8 mouse cellular contexts compared by ENCODE assay signal in genomic region chr5:33937230-33937629, GRCm38 (mm10). TPM values are rescaled to one million over a fixed set of nuclear protein-coding genes. Genes with fewer than 3 reads are reported as not detected.
DNase-seq lines count a peak whose midpoint lies in the region; ATAC-seq and TF ChIP-seq lines count a peak whose summit lies in the region.

No protein-coding gene starts in this region.

- WGBS in heart, embryonic 13.5 days: 92% methylated on average over 2 of the region's 2 CpGs
- 96% methylated on average over 2 of the region's 2 CpGs for WGBS in hindbrain, embryonic 15.5 days
- 100% methylated on average over 2 of the region's 2 CpGs for WGBS in midbrain, embryonic 11.5 days

- no peak for TF ChIP-seq EP300 in MEL (IDR thresholded peaks at IDR 0.05; ENCODE audit: low read depth in 1 of 2, low read length in 2 of 2)

- peaks cover 43% of the 10 kb centered on the region for H3K36me3 ChIP-seq in heart, embryonic 13.5 days
- peaks cover 2 to 33% of the 10 kb centered on the region in 2 experiments; a peak in 3 of 4 replicates for H3K36me3 ChIP-seq in MEL (ENCODE audit: control insufficient read depth in 1 of 2, insufficient read depth in 2 of 2, low read length in 2 of 2)
- 0 out of 2 replicates have a peak, but pooled peaks cover 3% of the 10 kb centered on the region for H3K36me3 ChIP-seq in hindbrain, embryonic 15.5 days
- no peaks in the 10 kb centered on the region for H3K36me3 ChIP-seq in midbrain, embryonic 11.5 days (ENCODE audit: control insufficient read depth, insufficient read depth, low read length)

- DNase-seq in heart, postnatal 25 days (ENCODE audit: low spot score): no peak
- DNase-seq in MEL (ENCODE audit: low read depth, low spot score): no peak
- DNase-seq in midbrain, embryonic 11.5 days (ENCODE audit: low spot score, missing footprints): peak; percentile 74
- no peak for DNase-seq in right cerebral cortex, postnatal 36 days (ENCODE audit: low spot score in 2 of 2)
- DNase-seq in left cerebral cortex, postnatal 25 days (ENCODE audit: low spot score in 2 of 2): no peak
- DNase-seq in gastrocnemius, postnatal 14 days: no peak

- H3K79me2 ChIP-seq in MEL (ENCODE audit: control insufficient read depth, insufficient read depth, low read length, poor library complexity): peaks cover 41% of the 10 kb centered on the region

- no peak for ATAC-seq in heart, embryonic 13.5 days (ENCODE audit: extremely low read depth, insufficient number of reproducible peaks, low FRiP score, low TSS enrichment)
- ATAC-seq in hindbrain, embryonic 15.5 days (ENCODE audit: low FRiP score, low read depth): no peak
- no peak for ATAC-seq in midbrain, embryonic 11.5 days (ENCODE audit: low FRiP score)

- TF ChIP-seq POLR2A in MEL (IDR thresholded peaks at IDR 0.05; ENCODE audit: control insufficient read depth in 1 of 2, insufficient read depth in 1 of 2, low read depth in 1 of 2, low read length in 2 of 2, poor library complexity in 1 of 2): no peak

- H3K4me2 ChIP-seq in heart, embryonic 13.5 days: peak overlapping the region; percentile 79
- peak overlapping the region; percentile 62 for H3K4me2 ChIP-seq in hindbrain, embryonic 15.5 days
- H3K4me2 ChIP-seq in midbrain, embryonic 11.5 days: peak overlapping the region; percentile 64; the same call in 1 of the 2 replicates

- H3K27ac ChIP-seq in heart, embryonic 13.5 days (replicated peaks): peak overlapping the region; percentile 89; the same call in 1 of the 2 replicates
- H3K27ac ChIP-seq in MEL (ENCODE audit: control insufficient read depth, low read depth, low read length): no peak overlapping the region
- H3K27ac ChIP-seq in hindbrain, embryonic 15.5 days (replicated peaks): no peak overlapping the region
- no peak overlapping the region for H3K27ac ChIP-seq in midbrain, embryonic 11.5 days (ENCODE audit: low read depth, low read length)

- peak overlapping the region; percentile 97 for H3K4me3 ChIP-seq in heart, embryonic 13.5 days
- H3K4me3 ChIP-seq in MEL (ENCODE audit: control insufficient read depth in 1 of 2, insufficient read depth in 1 of 2, low read depth in 2 of 2, low read length in 2 of 2): peak overlapping the region in 1 of 2 experiments; percentile 70; a peak in 2 of 4 replicates
- H3K4me3 ChIP-seq in hindbrain, embryonic 15.5 days: no peak overlapping the region
- peak overlapping the region; percentile 78; the same call in 1 of the 2 replicates for H3K4me3 ChIP-seq in midbrain, embryonic 11.5 days (ENCODE audit: low read depth, low read length)

- peaks cover 31% of the 10 kb centered on the region for H3K4me1 ChIP-seq in heart, embryonic 13.5 days
- peaks cover 20 to 21% of the 10 kb centered on the region in 2 experiments for H3K4me1 ChIP-seq in MEL (ENCODE audit: control insufficient read depth in 1 of 2, insufficient read depth in 2 of 2, low read length in 2 of 2)
- peaks cover 28% of the 10 kb centered on the region for H3K4me1 ChIP-seq in hindbrain, embryonic 15.5 days (replicated peaks)
- peaks cover 20% of the 10 kb centered on the region for H3K4me1 ChIP-seq in midbrain, embryonic 11.5 days (ENCODE audit: control insufficient read depth, insufficient read depth, low read length)

- no peaks in the 10 kb centered on the region for H3K27me3 ChIP-seq in heart, embryonic 13.5 days (replicated peaks)
- H3K27me3 ChIP-seq in MEL (ENCODE audit: control insufficient read depth in 1 of 2, insufficient read depth in 2 of 2, low read length in 2 of 2): no peaks in the 10 kb centered on the region
- no peaks in the 10 kb centered on the region for H3K27me3 ChIP-seq in hindbrain, embryonic 15.5 days
- no peaks in the 10 kb centered on the region for H3K27me3 ChIP-seq in midbrain, embryonic 11.5 days (ENCODE audit: control insufficient read depth, insufficient read depth, low read length)

- peak overlapping the region; percentile 90 for H3K9ac ChIP-seq in heart, embryonic 13.5 days
- peak overlapping the region; percentile 82 for H3K9ac ChIP-seq in MEL (ENCODE audit: control insufficient read depth, low read depth, low read length, poor library complexity, severe bottlenecking)
- 0 out of 2 replicates have a peak overlapping the region, but pooled peaks have one; percentile 55 for H3K9ac ChIP-seq in hindbrain, embryonic 15.5 days
- no peak overlapping the region for H3K9ac ChIP-seq in midbrain, embryonic 11.5 days (ENCODE audit: low read length)

- H3K9me3 ChIP-seq in heart, embryonic 13.5 days: peaks cover 12% of the 10 kb centered on the region
- H3K9me3 ChIP-seq in MEL (replicated peaks; ENCODE audit: insufficient read depth, low read length): no peaks in the 10 kb centered on the region
- no peaks in the 10 kb centered on the region for H3K9me3 ChIP-seq in hindbrain, embryonic 15.5 days
- peaks cover 9% of the 10 kb centered on the region; the same call in 1 of the 2 replicates for H3K9me3 ChIP-seq in midbrain, embryonic 11.5 days (ENCODE audit: control insufficient read depth, low read length)

- TF ChIP-seq CTCF in MEL (IDR thresholded peaks at IDR 0.05 in 2 of 3, conservative IDR thresholded peaks at IDR 0.05 in 1 of 3; ENCODE audit: control insufficient read depth in 1 of 3, insufficient read depth in 1 of 3, low read depth in 2 of 3, low read length in 3 of 3, poor library complexity in 1 of 3, severe bottlenecking in 1 of 3): no peak

- intact Hi-C loops in heart, postnatal 25 days (cut with DNase I): loop anchor here (10.0 kb wide), 2 partner anchors 152 to 282 kb away; partner anchors contain the start of genes Letm1, Slbp, Tacc3 and Tmem129
- intact Hi-C loops in left cerebral cortex, postnatal 25 days (cut with DNase I): loop anchor here (2.0 to 5.0 kb wide), 4 partner anchors 46 to 280 kb away; partner anchors contain the start of genes Gm1673, Letm1, Nsd2 and Tacc3
- intact Hi-C loops in gastrocnemius, postnatal 14 days (cut with DNase I; ENCODE audit: low total_unique reads): no loop called here

- no peak for TF ChIP-seq RAD21 in MEL (IDR thresholded peaks at IDR 0.05; ENCODE audit: low read depth, low read length)

TF ChIP-seq in MEL, 35 proteins besides CTCF, POLR2A, EP300 and RAD21:
- TF ChIP-seq GABPA (IDR thresholded peaks at IDR 0.05; ENCODE audit: low read depth, low read length) (no peak), MXI1 (IDR thresholded peaks at IDR 0.05; ENCODE audit: low read depth, low read length) (no peak)
TF ChIP-seq in MEL: peak in this region for 0.

RNA-seq across cellular contexts. Expression of gene Nelfa, which starts 1.0 kb away (rescaled TPM):
- 33.3 and 33.5 TPM in 2 replicates for polyA plus RNA-seq in heart, embryonic 13.5 days (2015; fragmentation: Nextera tagmentation; extraction: Ambion mirVana)
- 10 to 100 TPM; 10.1 to 10.2 TPM for total RNA-seq in heart, postnatal 25 days (2021)
- total RNA-seq in MEL (2012; rRNA removed): 58.7 and 60.5 TPM in 2 replicates
- polyA plus RNA-seq in MEL (2012; ENCODE audit: insufficient read depth in 1 of 2, insufficient read length in 2 of 2, low read depth in 1 of 2, low replicate concordance in 2 of 2, missing spikeins in 1 of 2): 100 to 1,000 TPM; 117 to 207 TPM
- 40.5 and 44.3 TPM in 2 replicates for polyA plus RNA-seq in hindbrain, embryonic 15.5 days (2015; fragmentation: Nextera tagmentation; extraction: Ambion mirVana)
- 57.3 and 63.9 TPM in 2 replicates for polyA plus RNA-seq in midbrain, embryonic 11.5 days (2014; fragmentation: Nextera tagmentation; extraction: Ambion mirVana)
- 10 to 100 TPM; 18.8 to 19.8 TPM for total RNA-seq in left cerebral cortex, postnatal 25 days (2021)
- 1 to 10 TPM; 7.0 to 8.6 TPM for total RNA-seq in gastrocnemius, postnatal 14 days (2021)

RNA-seq across cellular contexts. Expression of gene Gm1673, which starts 46.0 kb away (rescaled TPM):
- polyA plus RNA-seq in heart, embryonic 13.5 days (2015; fragmentation: Nextera tagmentation; extraction: Ambion mirVana): 81.5 and 82.8 TPM in 2 replicates
- total RNA-seq in heart, postnatal 25 days (2021): 1 to 10 TPM; 2.8 to 3.1 TPM
- total RNA-seq in MEL (2012; rRNA removed): not detected in 2 replicates
- not detected for polyA plus RNA-seq in MEL (2012; ENCODE audit: insufficient read depth in 1 of 2, insufficient read length in 2 of 2, low read depth in 1 of 2, low replicate concordance in 2 of 2, missing spikeins in 1 of 2)
- 598 and 652 TPM in 2 replicates for polyA plus RNA-seq in hindbrain, embryonic 15.5 days (2015; fragmentation: Nextera tagmentation; extraction: Ambion mirVana)
- 231 and 252 TPM in 2 replicates for polyA plus RNA-seq in midbrain, embryonic 11.5 days (2014; fragmentation: Nextera tagmentation; extraction: Ambion mirVana)
- total RNA-seq in left cerebral cortex, postnatal 25 days (2021): 10 to 100 TPM; 83.0 to 93.1 TPM
- total RNA-seq in gastrocnemius, postnatal 14 days (2021): 1 to 10 TPM in 1 of 2 experiments, under 1 TPM in 1; 0.57 to 1.7 TPM

RNA-seq across cellular contexts. Expression of gene Nat8l, which starts 58.6 kb away (rescaled TPM):
- polyA plus RNA-seq in heart, embryonic 13.5 days (2015; fragmentation: Nextera tagmentation; extraction: Ambion mirVana): 0.35 and 0.70 TPM in 2 replicates
- total RNA-seq in heart, postnatal 25 days (2021): 1 to 10 TPM; 1.1 TPM
- total RNA-seq in MEL (2012; rRNA removed): 0.03 TPM in 1 of 2 replicates, not detected in the other
- not detected for polyA plus RNA-seq in MEL (2012; ENCODE audit: insufficient read depth in 1 of 2, insufficient read length in 2 of 2, low read depth in 1 of 2, low replicate concordance in 2 of 2, missing spikeins in 1 of 2)
- polyA plus RNA-seq in hindbrain, embryonic 15.5 days (2015; fragmentation: Nextera tagmentation; extraction: Ambion mirVana): 6.2 TPM in 2 replicates
- polyA plus RNA-seq in midbrain, embryonic 11.5 days (2014; fragmentation: Nextera tagmentation; extraction: Ambion mirVana): 1.0 and 1.6 TPM in 2 replicates
- total RNA-seq in left cerebral cortex, postnatal 25 days (2021): 100 to 1,000 TPM; 180 to 191 TPM
- total RNA-seq in gastrocnemius, postnatal 14 days (2021): under 1 TPM; 0.16 to 0.29 TPM

Comparison
In these comparisons a context has a peak if more than half of its experiments do, and no peak if none do; other contexts are left out.
1. RNA of gene Gm1673, which starts 46.0 kb away (total RNA-seq): 83.0 to 93.1 TPM in left cerebral cortex, postnatal 25 days; 2.8 to 3.1 TPM in heart, postnatal 25 days, 0.57 to 1.7 TPM in gastrocnemius, postnatal 14 days and not detected in MEL; every median in the first group is over 10 times any median in the second.
2. RNA of gene Nat8l, which starts 58.6 kb away (total RNA-seq): 180 to 191 TPM in left cerebral cortex, postnatal 25 days; 1.1 TPM in heart, postnatal 25 days, 0.16 to 0.29 TPM in gastrocnemius, postnatal 14 days and 0.03 TPM in MEL; every median in the first group is over 10 times any median in the second.
3. Peak in every context shown above with its lines, with median percentiles within 50 percentile points of each other: H3K4me2 ChIP-seq.